Mouse (Mus musculus): ENCODE measurements around the gene Nkd1. TPM values are rescaled to one million over a fixed set of nuclear protein-coding genes. Genes with fewer than 3 reads are reported as not detected.

Gene Nkd1
- polyA plus RNA-seq, 1 experiment from 2014 or later = 42.0 TPM

DNA sequence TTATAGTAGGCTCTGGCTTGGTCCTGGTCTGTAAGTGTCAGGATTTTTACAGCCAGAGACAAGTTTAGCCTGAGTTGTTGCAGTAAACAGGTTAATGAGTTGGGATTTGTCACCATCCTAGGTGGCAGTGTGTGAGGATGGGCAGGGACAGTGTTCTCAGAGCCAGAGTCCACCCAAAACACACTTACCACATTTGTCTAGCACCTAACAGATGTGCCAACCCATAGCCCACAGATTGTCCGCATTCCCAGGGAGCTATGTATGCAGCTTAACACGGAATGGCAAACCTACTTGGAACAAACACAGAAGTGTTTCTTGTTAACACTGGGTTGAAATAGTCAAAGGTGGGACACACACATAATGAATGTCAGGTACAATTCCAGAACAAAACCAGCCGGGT lies 47.1 kb downstream of the Nkd1 start:
- H3K36me3 ChIP-seq = no peaks in the 10 kb centered on the region
- no peak overlapping the region for H3K4me2 ChIP-seq
- WGBS = 88% methylated on average over 3 of the region's 3 CpGs
- H3K4me3 ChIP-seq (replicated peaks) = no peak overlapping the region
- H3K4me1 ChIP-seq = peaks cover 65% of the 10 kb centered on the region
- no peaks in the 10 kb centered on the region for H3K9me3 ChIP-seq
- 0 out of 2 replicates have a peak overlapping the region, but pooled peaks have one; percentile 55 for H3K27ac ChIP-seq
- no peaks in the 10 kb centered on the region for H3K27me3 ChIP-seq (replicated peaks)
- no peak for ATAC-seq (ENCODE audit: insufficient read depth, low FRiP score, low read depth)
- no peak overlapping the region for H3K9ac ChIP-seq

- no peaks in the 10 kb centered on the region for H3K27me3 ChIP-seq (replicated peaks)
- peak overlapping the region; percentile 80; the same call in 1 of the 2 replicates for H3K27ac ChIP-seq
- H3K4me2 ChIP-seq = no peak overlapping the region
- no peak for ATAC-seq (ENCODE audit: insufficient read depth, low FRiP score, low read depth)
- no peaks in the 10 kb centered on the region for H3K36me3 ChIP-seq
- no peak overlapping the region for H3K9ac ChIP-seq
- no peaks in the 10 kb centered on the region for H3K9me3 ChIP-seq
- peaks cover 75% of the 10 kb centered on the region for H3K4me1 ChIP-seq
- no peak overlapping the region for H3K4me3 ChIP-seq (replicated peaks)
- 43% methylated on average over 7 of the region's 7 CpGs for WGBS
Measured at GRCm38 (mm10) chr8:88569366-88569765, 48.2 kb downstream of the Nkd1 start.

- Histone ChIP-seq H3K9me3 (no peaks in the 10 kb centered on the region), H3K9ac (no peak overlapping the region), H3K27me3 (replicated peaks) (no peaks in the 10 kb centered on the region), H3K4me3 (replicated peaks) (no peak overlapping the region), H3K36me3 (no peaks in the 10 kb centered on the region), H3K27ac (peak overlapping the region; percentile 80), H3K4me2 (no peak overlapping the region; the same call in 1 of the 2 replicates), H3K4me1 (peaks cover 85% of the 10 kb centered on the region)
- WGBS = 36% methylated on average over 10 of the region's 10 CpGs
- peak; percentile 51; the same call in 1 of the 2 replicates for ATAC-seq (ENCODE audit: insufficient read depth, low FRiP score, low read depth)
Measured at GRCm38 (mm10) chr8:88570293-88570998, 49.3 kb downstream of the Nkd1 start.

DNA sequence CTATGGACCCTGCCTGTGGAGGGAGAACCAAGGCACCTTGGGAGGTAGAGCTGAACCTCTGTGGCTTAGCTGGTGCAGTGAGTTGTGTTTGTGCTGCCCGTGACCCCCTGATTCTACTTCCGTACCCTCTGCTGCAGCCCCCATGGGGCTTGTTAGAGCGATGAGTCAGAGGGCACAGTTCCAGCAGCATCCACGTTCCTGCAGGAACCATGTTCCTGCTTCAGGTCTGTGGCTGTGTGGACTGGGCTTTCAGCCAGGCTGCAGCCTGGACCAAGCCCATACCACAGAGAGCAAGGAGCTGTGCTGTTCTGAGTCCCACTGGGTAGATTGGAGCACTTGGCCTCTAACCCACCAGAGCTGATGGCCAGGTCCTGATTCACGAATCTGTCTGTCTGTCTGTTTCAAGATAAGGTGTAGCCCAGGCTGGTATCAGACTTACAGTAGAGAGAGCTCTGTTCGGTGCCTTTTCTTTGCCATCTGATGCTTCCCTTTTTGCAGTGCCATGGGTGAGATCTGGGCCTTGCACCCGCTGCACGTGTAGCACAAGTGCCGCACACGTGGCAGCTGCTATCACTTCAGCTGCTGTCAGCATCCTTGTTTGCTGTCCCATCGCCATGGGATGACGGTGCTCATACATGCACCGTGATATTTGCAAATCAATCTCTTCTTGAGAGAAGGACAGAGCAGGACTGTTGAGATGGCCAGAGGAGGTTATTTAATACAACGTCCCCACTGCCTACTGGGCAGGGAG lies 50.5 kb downstream of the Nkd1 start:
- 72% methylated on average over 14 of the region's 14 CpGs for WGBS
- H3K4me1 ChIP-seq = peaks cover 87% of the 10 kb centered on the region
- no peaks in the 10 kb centered on the region for H3K9me3 ChIP-seq
- peak overlapping the region; percentile 80 for H3K27ac ChIP-seq
- no peak overlapping the region for H3K4me2 ChIP-seq
- H3K9ac ChIP-seq = no peak overlapping the region
- ATAC-seq (ENCODE audit: insufficient read depth, low FRiP score, low read depth) = no peak
- no peak overlapping the region for H3K4me3 ChIP-seq (replicated peaks)
- H3K27me3 ChIP-seq (replicated peaks) = no peaks in the 10 kb centered on the region
- H3K36me3 ChIP-seq = no peaks in the 10 kb centered on the region

DNA sequence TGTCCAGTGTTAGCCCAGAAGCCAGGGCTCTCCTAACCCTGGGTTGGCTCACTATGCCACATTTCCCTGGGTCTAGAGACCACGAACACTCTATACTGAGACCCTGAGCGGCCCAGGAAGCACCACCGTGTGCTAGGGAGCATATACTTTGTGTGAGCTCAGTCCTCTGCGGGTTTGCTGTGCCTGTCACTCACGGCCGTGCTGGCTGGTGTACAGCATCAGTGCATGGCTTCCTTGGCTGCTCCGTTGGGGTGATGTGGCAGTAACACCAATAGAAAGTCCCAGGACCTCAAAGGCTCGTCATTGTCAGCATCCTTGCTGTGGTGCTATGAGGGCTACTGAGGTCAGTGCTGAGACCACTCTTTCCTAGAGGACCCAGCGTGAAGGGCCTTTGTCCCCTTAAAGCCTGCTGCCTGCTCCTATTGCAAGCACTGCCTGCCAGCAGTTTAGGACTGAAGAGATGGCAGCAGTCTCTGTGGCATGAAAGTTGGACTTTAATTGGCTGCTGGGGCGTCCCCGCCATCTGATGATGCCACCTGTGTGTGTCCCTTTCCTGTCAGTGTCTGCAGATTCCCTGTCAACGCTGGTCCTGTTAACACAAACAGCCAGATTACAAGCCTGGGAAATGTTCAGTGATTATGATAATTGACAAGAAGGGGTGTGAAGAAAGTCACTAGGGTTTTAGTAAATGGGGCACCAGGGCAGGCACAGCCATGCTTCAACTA lies 51.2 kb downstream of the Nkd1 start:
- H3K9ac ChIP-seq = no peak overlapping the region
- H3K9me3 ChIP-seq = no peaks in the 10 kb centered on the region
- no peak overlapping the region for H3K4me3 ChIP-seq (replicated peaks)
- no peak overlapping the region for H3K4me2 ChIP-seq
- H3K36me3 ChIP-seq = no peaks in the 10 kb centered on the region
- H3K27ac ChIP-seq = peak overlapping the region; percentile 37
- no peaks in the 10 kb centered on the region for H3K27me3 ChIP-seq (replicated peaks)
- peaks cover 79% of the 10 kb centered on the region for H3K4me1 ChIP-seq
- 84% methylated on average over 12 of the region's 12 CpGs for WGBS
- ATAC-seq (ENCODE audit: insufficient read depth, low FRiP score, low read depth) = no peak

- Histone ChIP-seq H3K27me3 (replicated peaks) (no peaks in the 10 kb centered on the region), H3K4me3 (replicated peaks) (no peak overlapping the region), H3K4me1 (peaks cover 79% of the 10 kb centered on the region), H3K27ac (peak overlapping the region; percentile 37), H3K4me2 (no peak overlapping the region), H3K9me3 (no peaks in the 10 kb centered on the region), H3K9ac (no peak overlapping the region), H3K36me3 (no peaks in the 10 kb centered on the region)
- WGBS = 52% methylated on average over 14 of the region's 14 CpGs
- ATAC-seq (ENCODE audit: insufficient read depth, low FRiP score, low read depth) = no peak
Measured at GRCm38 (mm10) chr8:88572941-88573645, 51.9 kb downstream of the Nkd1 start.

GRCm38 (mm10) chr8:88574975-88575374 lies 53.8 kb downstream of the Nkd1 start:
- H3K4me2 ChIP-seq = no peak overlapping the region
- H3K9me3 ChIP-seq = no peaks in the 10 kb centered on the region
- peak overlapping the region; percentile 81 for H3K27ac ChIP-seq
- ATAC-seq (ENCODE audit: insufficient read depth, low FRiP score, low read depth) = no peak
- H3K4me3 ChIP-seq (replicated peaks) = no peak overlapping the region
- peaks cover 79% of the 10 kb centered on the region for H3K4me1 ChIP-seq
- no peak overlapping the region for H3K9ac ChIP-seq
- H3K27me3 ChIP-seq (replicated peaks) = no peaks in the 10 kb centered on the region
- H3K36me3 ChIP-seq = no peaks in the 10 kb centered on the region
- 59% methylated on average over 5 of the region's 5 CpGs for WGBS

DNA sequence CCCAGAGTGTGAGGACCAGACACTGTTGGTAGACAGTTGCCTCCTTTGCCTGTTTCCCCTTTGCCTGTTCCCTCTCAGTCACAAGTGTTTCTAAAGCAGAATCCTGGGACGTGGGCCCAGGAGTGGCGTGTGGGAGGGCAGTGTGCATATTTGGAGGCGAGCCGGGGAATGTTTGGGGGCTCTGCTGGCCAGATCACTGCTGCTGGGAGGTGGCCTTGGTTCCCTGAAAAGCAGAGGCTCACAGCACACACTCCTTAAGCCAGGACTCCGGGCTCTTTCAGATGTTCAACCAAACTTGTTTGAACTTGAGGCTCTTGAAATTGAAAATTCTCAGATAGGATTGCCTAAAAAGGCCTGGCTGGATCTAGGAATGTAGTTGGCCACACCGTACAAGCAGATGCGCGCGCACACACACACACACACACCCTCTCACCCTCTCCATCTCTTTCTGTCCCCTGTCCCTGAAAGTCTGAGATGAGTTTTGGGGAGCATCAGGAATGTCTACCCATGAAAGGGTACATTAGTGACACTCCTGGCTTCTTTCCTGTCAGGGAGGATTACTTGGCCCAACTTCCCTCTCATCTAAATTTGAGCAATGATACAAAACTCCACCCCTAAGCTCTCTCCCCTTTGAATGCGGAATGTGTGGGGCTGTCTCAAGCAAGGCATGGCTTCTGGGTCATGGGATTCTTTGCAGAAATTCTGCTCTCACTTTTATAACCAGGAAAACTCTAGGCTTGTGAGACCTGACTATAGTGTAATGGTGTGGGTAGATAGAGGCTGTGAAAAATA lies 55.4 kb downstream of the Nkd1 start:
- H3K9ac ChIP-seq = no peak overlapping the region
- H3K4me2 ChIP-seq = no peak overlapping the region
- ATAC-seq (ENCODE audit: insufficient read depth, low FRiP score, low read depth) = peak; percentile 61
- no peak overlapping the region for H3K4me3 ChIP-seq (replicated peaks)
- H3K4me1 ChIP-seq = peaks cover 66% of the 10 kb centered on the region
- no peaks in the 10 kb centered on the region for H3K27me3 ChIP-seq (replicated peaks)
- H3K27ac ChIP-seq = peak overlapping the region; percentile 81
- no peaks in the 10 kb centered on the region for H3K9me3 ChIP-seq
- no peaks in the 10 kb centered on the region for H3K36me3 ChIP-seq
- WGBS = 51% methylated on average over 10 of the region's 10 CpGs

- no peaks in the 10 kb centered on the region for H3K36me3 ChIP-seq
- no peak overlapping the region for H3K27ac ChIP-seq
- H3K9ac ChIP-seq = no peak overlapping the region
- H3K4me1 ChIP-seq = peaks cover 55% of the 10 kb centered on the region
- ATAC-seq (ENCODE audit: insufficient read depth, low FRiP score, low read depth) = no peak
- no peaks in the 10 kb centered on the region for H3K9me3 ChIP-seq
- no peaks in the 10 kb centered on the region for H3K27me3 ChIP-seq (replicated peaks)
- H3K4me3 ChIP-seq (replicated peaks) = no peak overlapping the region
- 66% methylated on average over 5 of the region's 5 CpGs for WGBS
- no peak overlapping the region for H3K4me2 ChIP-seq
Measured at GRCm38 (mm10) chr8:88577666-88578065, 56.5 kb downstream of the Nkd1 start.

DNA sequence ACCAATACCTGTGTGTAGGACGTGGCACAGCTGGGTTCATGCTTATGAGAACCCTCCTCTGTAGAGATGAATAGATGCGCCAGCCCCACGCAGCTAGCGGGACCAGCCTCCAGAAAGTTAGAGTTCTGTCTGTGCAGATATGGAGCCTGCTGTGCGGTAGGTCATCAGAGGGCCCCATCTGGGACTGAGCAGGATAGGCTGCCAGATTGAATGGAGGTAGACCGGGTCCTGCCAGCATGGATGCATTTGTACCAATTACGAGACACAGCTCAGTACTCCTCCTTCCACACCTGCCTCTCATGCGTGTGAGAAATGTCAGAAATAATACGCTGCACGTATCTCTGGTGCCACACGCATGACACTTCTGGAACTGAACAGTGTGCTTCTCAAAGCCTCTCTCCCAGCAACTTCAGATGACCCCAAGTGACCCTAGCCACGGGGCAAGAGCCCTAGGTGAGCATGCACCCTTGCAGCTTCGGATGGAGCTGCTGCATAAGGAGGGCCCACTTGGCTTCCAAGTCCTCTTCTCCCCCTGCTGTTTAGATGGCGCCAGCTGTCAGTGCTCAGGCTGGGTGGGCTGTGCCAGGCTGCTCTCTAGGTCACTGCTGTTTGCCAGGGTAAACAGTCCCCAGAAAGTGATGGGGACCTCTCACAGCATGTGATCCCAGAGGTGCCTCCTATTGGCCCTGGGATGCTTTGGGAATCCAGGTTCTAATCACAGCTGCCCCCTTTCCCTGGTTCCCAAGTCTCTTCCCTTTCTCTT lies 57.4 kb downstream of the Nkd1 start:
- no peak overlapping the region for H3K4me3 ChIP-seq (replicated peaks)
- no peak overlapping the region for H3K4me2 ChIP-seq
- no peak overlapping the region for H3K27ac ChIP-seq
- 76% methylated on average over 14 of the region's 14 CpGs for WGBS
- H3K4me1 ChIP-seq = peaks cover 51% of the 10 kb centered on the region
- ATAC-seq (ENCODE audit: insufficient read depth, low FRiP score, low read depth) = no peak
- H3K9me3 ChIP-seq = no peaks in the 10 kb centered on the region
- no peaks in the 10 kb centered on the region for H3K36me3 ChIP-seq
- H3K27me3 ChIP-seq (replicated peaks) = no peaks in the 10 kb centered on the region
- no peak overlapping the region for H3K9ac ChIP-seq
